Comparison of ENCODE assay signal across 17 mouse cellular contexts in genomic region chr2:173037347-173037746, GRCm38 (mm10). TPM values are rescaled to one million over a fixed set of nuclear protein-coding genes. Genes with fewer than 3 reads are reported as not detected.
DNase-seq lines count a peak whose midpoint lies in the region; ATAC-seq and TF ChIP-seq lines count a peak whose summit lies in the region.
"Had no signal": no experiment of that assay in that cellular context is flagged by ENCODE, and none has a peak within 500 bp of the region (broad histone marks: within the 10 kb centered on the region; RNA-seq: fewer than 3 reads in every experiment).

No protein-coding gene starts in this region.

- ATAC-seq in hindbrain, postnatal 0 days = no peak
- peak; percentile 12 for ATAC-seq in erythroblast, adult 5-6 weeks (replicated peaks; ENCODE audit: low FRiP score, poor library complexity, severe bottlenecking)
- ATAC-seq in liver, embryonic 14.5 days (ENCODE audit: insufficient read depth) = no peak

- H3K27me3 ChIP-seq in hindbrain, embryonic 10.5 days (ENCODE audit: insufficient read depth, poor library complexity, severe bottlenecking) = no peaks in the 10 kb centered on the region
- H3K27me3 ChIP-seq in hindbrain, postnatal 0 days (ENCODE audit: insufficient read depth, low read length) = no peaks in the 10 kb centered on the region
- no peaks in the 10 kb centered on the region for H3K27me3 ChIP-seq in MEL (ENCODE audit: control insufficient read depth in 1 of 2, insufficient read depth in 2 of 2, low read length in 2 of 2)
- H3K27me3 ChIP-seq in liver, embryonic 14.5 days (ENCODE audit: control insufficient read depth, insufficient read depth, low read length) = no peaks in the 10 kb centered on the region
- H3K27me3 ChIP-seq: hindbrain, embryonic 12.5 days; kidney, embryonic 15.5 days; lung, embryonic 15.5 days had no signal

- no peak for TF ChIP-seq RAD21 in MEL (IDR thresholded peaks at IDR 0.05; ENCODE audit: low read depth, low read length)

- H3K4me3 ChIP-seq in hindbrain, embryonic 10.5 days = no peak overlapping the region
- no peak overlapping the region for H3K4me3 ChIP-seq in hindbrain, postnatal 0 days (ENCODE audit: low read length)
- no peak overlapping the region for H3K4me3 ChIP-seq in MEL (ENCODE audit: control insufficient read depth in 1 of 2, insufficient read depth in 1 of 2, low read depth in 2 of 2, low read length in 2 of 2)
- H3K4me3 ChIP-seq in liver, embryonic 14.5 days (ENCODE audit: insufficient read depth in 1 of 2, low read depth in 2 of 2, low read length in 2 of 2) = peak overlapping the region; percentile 10 to 44
- H3K4me3 ChIP-seq: forebrain, embryonic 10.5 days; hindbrain, embryonic 12.5 days; kidney, embryonic 15.5 days; lung, embryonic 15.5 days; myocyte had no signal

- H3K9me3 ChIP-seq in hindbrain, embryonic 10.5 days = no peaks in the 10 kb centered on the region
- H3K9me3 ChIP-seq in hindbrain, postnatal 0 days (ENCODE audit: low read length) = no peaks in the 10 kb centered on the region
- no peaks in the 10 kb centered on the region for H3K9me3 ChIP-seq in MEL (replicated peaks; ENCODE audit: insufficient read depth, low read length)
- no peaks in the 10 kb centered on the region for H3K9me3 ChIP-seq in liver, embryonic 14.5 days (ENCODE audit: control insufficient read depth, low read length)
- H3K9me3 ChIP-seq: forebrain, embryonic 10.5 days; hindbrain, embryonic 12.5 days; kidney, embryonic 15.5 days; lung, embryonic 15.5 days had no signal

- no peak for TF ChIP-seq POLR2A in MEL (IDR thresholded peaks at IDR 0.05; ENCODE audit: control insufficient read depth in 1 of 2, insufficient read depth in 1 of 2, low read depth in 1 of 2, low read length in 2 of 2, poor library complexity in 1 of 2)

- peaks cover 43% of the 10 kb centered on the region for H3K36me3 ChIP-seq in hindbrain, embryonic 10.5 days
- peaks cover 4% of the 10 kb centered on the region for H3K36me3 ChIP-seq in hindbrain, postnatal 0 days (ENCODE audit: insufficient read depth, low read length)
- H3K36me3 ChIP-seq in MEL (ENCODE audit: control insufficient read depth in 1 of 2, insufficient read depth in 2 of 2, low read length in 2 of 2) = peaks cover 5 to 45% of the 10 kb centered on the region in 2 experiments
- peaks cover 40% of the 10 kb centered on the region for H3K36me3 ChIP-seq in liver, embryonic 14.5 days (replicated peaks; ENCODE audit: control insufficient read depth, insufficient read depth, low read depth)

- peaks cover 10% of the 10 kb centered on the region; the same call in 1 of the 2 replicates for H3K4me1 ChIP-seq in hindbrain, embryonic 10.5 days (replicated peaks)
- H3K4me1 ChIP-seq in hindbrain, postnatal 0 days (ENCODE audit: insufficient read depth, low read length) = no peaks in the 10 kb centered on the region
- H3K4me1 ChIP-seq in MEL (ENCODE audit: control insufficient read depth in 1 of 2, insufficient read depth in 2 of 2, low read length in 2 of 2) = peaks cover 43 to 58% of the 10 kb centered on the region in 2 experiments
- H3K4me1 ChIP-seq in liver, embryonic 14.5 days (replicated peaks; ENCODE audit: control insufficient read depth in 2 of 2, insufficient read depth in 2 of 2, low read length in 1 of 2) = peaks cover 83 to 92% of the 10 kb centered on the region in 2 experiments
- H3K4me1 ChIP-seq: lung, embryonic 15.5 days had no signal

- no peak overlapping the region for H3K9ac ChIP-seq in hindbrain, postnatal 0 days (replicated peaks; ENCODE audit: low read length)
- no peak overlapping the region for H3K9ac ChIP-seq in MEL (ENCODE audit: control insufficient read depth, low read depth, low read length, poor library complexity, severe bottlenecking)
- peak overlapping the region; percentile 79 for H3K9ac ChIP-seq in liver, embryonic 14.5 days (replicated peaks)
- H3K9ac ChIP-seq: hindbrain, embryonic 12.5 days; kidney, embryonic 15.5 days; lung, embryonic 15.5 days had no signal

- no peaks in the 10 kb centered on the region for H3K79me2 ChIP-seq in MEL (ENCODE audit: control insufficient read depth, insufficient read depth, low read length, poor library complexity)

- peak overlapping the region; percentile 5; the same call in 1 of the 2 replicates for H3K27ac ChIP-seq in hindbrain, embryonic 10.5 days
- H3K27ac ChIP-seq in hindbrain, postnatal 0 days = no peak overlapping the region
- H3K27ac ChIP-seq in MEL (ENCODE audit: control insufficient read depth, low read depth, low read length) = peak overlapping the region; percentile 61
- H3K27ac ChIP-seq in liver, embryonic 14.5 days = peak overlapping the region; percentile 100
- H3K27ac ChIP-seq: hindbrain, embryonic 12.5 days; kidney, embryonic 15.5 days; lung, embryonic 15.5 days had no signal

- 82% methylated on average over 5 of the region's 5 CpGs for WGBS in hindbrain, embryonic 10.5 days
- 76% methylated on average over 5 of the region's 5 CpGs for WGBS in hindbrain, postnatal 0 days
- WGBS in liver, embryonic 14.5 days (ENCODE audit: insufficient replicate concordance) = 24% methylated on average over 5 of the region's 5 CpGs

- DNase-seq in hindbrain, embryonic 10.5 days (ENCODE audit: low spot score) = no peak
- no peak for DNase-seq in hindbrain, postnatal 0 days (ENCODE audit: low spot score)
- DNase-seq in MEL (ENCODE audit: low read depth, low spot score) = no peak
- no peak for DNase-seq in liver, embryonic 14.5 days (ENCODE audit: low read depth in 3 of 3, low spot score in 3 of 3)
- DNase-seq in T-cell, adult 2 months (ENCODE audit: low spot score) = no peak
- DNase-seq in thymus, postnatal 10 days (ENCODE audit: low spot score in 2 of 2) = no peak
- DNase-seq: gastrocnemius, postnatal 10 days; midbrain, embryonic 14.5 days; right cerebral cortex, postnatal 4 days had no signal

- no peak for TF ChIP-seq EP300 in MEL (IDR thresholded peaks at IDR 0.05; ENCODE audit: low read depth in 1 of 2, low read length in 2 of 2)
- TF ChIP-seq EP300 in liver, embryonic 14.5 days (IDR thresholded peaks at IDR 0.05; ENCODE audit: low read depth) = no peak; the same call in 1 of the 2 replicates

- no peak for TF ChIP-seq CTCF in hindbrain, postnatal 0 days (IDR thresholded peaks at IDR 0.05; ENCODE audit: low read depth)
- no peak for TF ChIP-seq CTCF in MEL (IDR thresholded peaks at IDR 0.05 in 2 of 3, conservative IDR thresholded peaks at IDR 0.05 in 1 of 3; ENCODE audit: control insufficient read depth in 1 of 3, insufficient read depth in 1 of 3, low read depth in 2 of 3, low read length in 3 of 3, poor library complexity in 1 of 3, severe bottlenecking in 1 of 3)
- no peak for TF ChIP-seq CTCF in liver, embryonic 14.5 days (IDR thresholded peaks at IDR 0.05; ENCODE audit: low read depth)

- no peak overlapping the region for H3K4me2 ChIP-seq in hindbrain, postnatal 0 days (ENCODE audit: low read depth, low read length)
- peak overlapping the region; percentile 58 for H3K4me2 ChIP-seq in liver, embryonic 14.5 days (ENCODE audit: low read depth)
- H3K4me2 ChIP-seq: hindbrain, embryonic 12.5 days; kidney, embryonic 15.5 days; lung, embryonic 15.5 days had no signal

TF ChIP-seq in MEL, 35 proteins besides CTCF, POLR2A, EP300 and RAD21 (continues in another document):
- TF ChIP-seq ZKSCAN1 (IDR thresholded peaks at IDR 0.05; ENCODE audit: low read depth, low read length) (no peak), GATA1 (IDR thresholded peaks at IDR 0.05; ENCODE audit: low read depth, low read length) (no peak), ELF1 (IDR thresholded peaks at IDR 0.05; ENCODE audit: low read depth, low read length) (no peak), POLR2AphosphoS2 (IDR thresholded peaks at IDR 0.05; ENCODE audit: low read length) (no peak), MAX (IDR thresholded peaks at IDR 0.05; ENCODE audit: low read length) (no peak), TBP (IDR thresholded peaks at IDR 0.05; ENCODE audit: low read depth, low read length) (no peak)

RNA-seq across cellular contexts. Expression of gene Rbm38, which starts 17.0 kb away (rescaled TPM):
- 92.3 and 95.9 TPM in 2 replicates for polyA plus RNA-seq in hindbrain, embryonic 10.5 days (2016; fragmentation: Nextera tagmentation; extraction: Ambion mirVana)
- 12.6 and 17.0 TPM in 2 replicates for total RNA-seq in hindbrain, postnatal 0 days (2014; rRNA removed)
- polyA plus RNA-seq in hindbrain, postnatal 0 days (2015; fragmentation: Nextera tagmentation; extraction: Ambion mirVana) = 9.7 and 10.3 TPM in 2 replicates
- total RNA-seq in MEL (2012; rRNA removed) = 37.0 and 39.0 TPM in 2 replicates
- 100 to 1,000 TPM in 1 of 2 experiments, not detected in 1; 207 TPM for polyA plus RNA-seq in MEL (2012; ENCODE audit: insufficient read depth in 1 of 2, insufficient read length in 2 of 2, low read depth in 1 of 2, low replicate concordance in 2 of 2, missing spikeins in 1 of 2)
- total RNA-seq in erythroblast, adult 5-6 weeks (2015; ENCODE audit: low replicate concordance) = 1,075 and 1,106 TPM in 2 replicates
- 502 and 855 TPM in 2 replicates for total RNA-seq in erythroblast, adult 5-6 weeks (2017; ENCODE audit: low replicate concordance)
- polyA plus RNA-seq in liver, embryonic 14.5 days (2012; rRNA removed) = 274 and 315 TPM in 2 replicates
- polyA plus RNA-seq in liver, embryonic 14.5 days (2014; fragmentation: Nextera tagmentation; extraction: Ambion mirVana) = 270 and 320 TPM in 2 replicates

RNA-seq across cellular contexts. Expression of gene Rae1, which starts 37.4 kb away (rescaled TPM):
- polyA plus RNA-seq in hindbrain, embryonic 10.5 days (2016; fragmentation: Nextera tagmentation; extraction: Ambion mirVana) = 158 and 162 TPM in 2 replicates
- 85.3 and 96.0 TPM in 2 replicates for total RNA-seq in hindbrain, postnatal 0 days (2014; rRNA removed)
- polyA plus RNA-seq in hindbrain, postnatal 0 days (2015; fragmentation: Nextera tagmentation; extraction: Ambion mirVana) = 112 and 116 TPM in 2 replicates
- 139 and 156 TPM in 2 replicates for total RNA-seq in MEL (2012; rRNA removed)
- 100 to 1,000 TPM in 1 of 2 experiments, not detected in 1; 172 TPM for polyA plus RNA-seq in MEL (2012; ENCODE audit: insufficient read depth in 1 of 2, insufficient read length in 2 of 2, low read depth in 1 of 2, low replicate concordance in 2 of 2, missing spikeins in 1 of 2)
- 46.4 and 52.5 TPM in 2 replicates for total RNA-seq in erythroblast, adult 5-6 weeks (2015; ENCODE audit: low replicate concordance)
- total RNA-seq in erythroblast, adult 5-6 weeks (2017; ENCODE audit: low replicate concordance) = 59.4 and 91.0 TPM in 2 replicates
- 39.4 and 45.9 TPM in 2 replicates for polyA plus RNA-seq in liver, embryonic 14.5 days (2012; rRNA removed)
- polyA plus RNA-seq in liver, embryonic 14.5 days (2014; fragmentation: Nextera tagmentation; extraction: Ambion mirVana) = 65.3 and 71.1 TPM in 2 replicates

RNA-seq across cellular contexts. Expression of gene Spo11, which starts 59.8 kb away (rescaled TPM):
- polyA plus RNA-seq in hindbrain, embryonic 10.5 days (2016; fragmentation: Nextera tagmentation; extraction: Ambion mirVana) = 0.47 and 0.49 TPM in 2 replicates
- 0.07 and 1.0 TPM in 2 replicates for total RNA-seq in hindbrain, postnatal 0 days (2014; rRNA removed)
- 0.86 and 0.96 TPM in 2 replicates for polyA plus RNA-seq in hindbrain, postnatal 0 days (2015; fragmentation: Nextera tagmentation; extraction: Ambion mirVana)
- total RNA-seq in MEL (2012; rRNA removed) = not detected in 2 replicates
- not detected for polyA plus RNA-seq in MEL (2012; ENCODE audit: insufficient read depth in 1 of 2, insufficient read length in 2 of 2, low read depth in 1 of 2, low replicate concordance in 2 of 2, missing spikeins in 1 of 2)
- not detected in 2 replicates for total RNA-seq in erythroblast, adult 5-6 weeks (2015; ENCODE audit: low replicate concordance)
- not detected in 2 replicates for total RNA-seq in erythroblast, adult 5-6 weeks (2017; ENCODE audit: low replicate concordance)
- polyA plus RNA-seq in liver, embryonic 14.5 days (2012; rRNA removed) = 0.01 and 0.03 TPM in 2 replicates
- polyA plus RNA-seq in liver, embryonic 14.5 days (2014; fragmentation: Nextera tagmentation; extraction: Ambion mirVana) = not detected in 2 replicates
- total RNA-seq: gastrocnemius, postnatal 10 days had no signal
- polyA plus RNA-seq: heart, embryonic 14.5 days; intestine, embryonic 14.5 days; myocyte had no signal

Comparison
In these comparisons a context has a peak if more than half of its experiments do, and no peak if none do; other contexts are left out.
1. H3K4me3 ChIP-seq: peak in liver, embryonic 14.5 days (2 of 2); none in hindbrain, embryonic 10.5 days (single experiment), hindbrain, postnatal 0 days (single experiment) and MEL (0 of 2).